Mouse (Mus musculus) embryonic facial prominence, embryonic 14.5 days (tissue): ENCODE data around the gene Rfxank. TPM values are rescaled to one million over a fixed set of nuclear protein-coding genes. Genes with fewer than 3 reads are reported as not detected.
A peak's percentile ranks its signal among the peaks of the same experiment; 100 is the strongest.

Source experiments
- ATAC-seq: fragments of 200-750 bp; cut with Nextera tagmentation; 2 replicates; pipeline ENCODE4 v1.8.0; 2017; ENCODE audit warnings: low read depth, moderate number of reproducible peaks, moderate TSS enrichment
- DNase-seq: peaks from one replicate; pipeline ENCODE4 v3.0.0-alpha.2; 2015; ENCODE audit warnings: low spot score
- H3K27ac ChIP-seq: fragments of 300-500 bp; sonication (generic); replicated peaks from 2 replicates; pipeline ENCODE4 v1.5.1; 2014; ENCODE audit warnings: low read depth, mild to moderate bottlenecking, low read length, moderate library complexity
- H3K27me3 ChIP-seq: fragments of 300-500 bp; sonication (generic); replicated peaks from 2 replicates; pipeline ENCODE4 v1.6.1; 2014; ENCODE audit warnings: low read length; ENCODE audit not compliant: control insufficient read depth, insufficient read depth
- H3K36me3 ChIP-seq: fragments of 300-500 bp; sonication (generic); 2 replicates; pipeline ENCODE4 v1.6.1; 2014; ENCODE audit warnings: low read length, mixed read lengths; ENCODE audit not compliant: control insufficient read depth, insufficient read depth
- H3K4me1 ChIP-seq: fragments of 300-500 bp; sonication (generic); 2 replicates; pipeline ENCODE4 v1.6.1; 2014; ENCODE audit warnings: antibody characterized with exemption, low read length; ENCODE audit not compliant: control insufficient read depth, insufficient read depth
- H3K4me2 ChIP-seq: fragments of 300-500 bp; sonication (generic); 2 replicates; pipeline ENCODE4 v1.6.1; 2014; ENCODE audit warnings: low read depth, mild to moderate bottlenecking, low read length, moderate library complexity, mixed read lengths
- H3K4me3 ChIP-seq: fragments of 300-500 bp; sonication (generic); 2 replicates; pipeline ENCODE4 v1.5.1; 2014; ENCODE audit warnings: low read depth, mild to moderate bottlenecking, low read length
- H3K9ac ChIP-seq: fragments of 300-500 bp; sonication (generic); 2 replicates; pipeline ENCODE4 v1.6.1; 2014; ENCODE audit warnings: low read depth, mild to moderate bottlenecking, low read length, moderate library complexity, mixed read lengths
- H3K9me3 ChIP-seq: fragments of 300-500 bp; sonication (generic); 2 replicates; pipeline ENCODE4 v1.6.1; 2016; ENCODE audit warnings: low read length; ENCODE audit not compliant: control insufficient read depth
- WGBS: fragments of 180-500 bp; shearing (Covaris S2); extraction: QIAGEN DNeasy Blood & Tissue Kit; methylation state at CpG from one replicate; pipeline ENCODE4 v1.1.7; 2014; 5-methylcytosine and 5-hydroxymethylcytosine counted together
- microRNA-seq: library from miRNA; unstranded; fragments of <30 nt; microRNA quantifications from one replicate; pipeline ENCODE4, GENCODE M21; 2016; ENCODE audit warnings: borderline number of aligned reads
- polyA plus RNA-seq: library from polyadenylated mRNA; unstranded; fragments of >200 nt; fragmentation: Nextera tagmentation; extraction: Ambion mirVana; gene quantifications from 2 replicates; pipeline ENCODE4 v1.2.1, GENCODE M21; 2014

Gene Rfxank
- polyA plus RNA-seq, 1 experiment from 2014 or later, result 13.0 TPM

DNA sequence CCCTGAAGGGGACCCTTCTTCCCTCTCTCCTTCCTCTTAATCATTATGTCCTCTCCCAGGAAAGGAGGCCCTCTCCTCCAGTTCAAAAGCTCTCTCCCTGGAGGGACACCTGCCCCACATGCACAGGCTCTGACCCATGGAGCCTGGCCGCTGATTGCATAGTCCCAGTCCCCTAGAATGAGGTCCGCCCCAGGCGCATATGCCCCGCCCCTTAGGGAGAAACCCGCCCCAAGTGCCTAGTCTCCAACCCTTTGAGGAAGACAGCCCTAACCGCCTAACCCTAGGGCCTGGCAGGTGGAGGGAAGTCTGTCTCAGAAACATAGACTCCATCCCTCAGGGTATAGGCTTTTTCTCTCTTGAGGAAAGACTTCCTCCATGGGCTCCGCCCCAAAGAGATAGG is 51.7 kb downstream of the Rfxank start:
- peaks cover 10% of the 10 kb centered on the region; the same call in 1 of the 2 replicates for H3K4me1 ChIP-seq
- no peak overlapping the region for H3K4me3 ChIP-seq

DNA sequence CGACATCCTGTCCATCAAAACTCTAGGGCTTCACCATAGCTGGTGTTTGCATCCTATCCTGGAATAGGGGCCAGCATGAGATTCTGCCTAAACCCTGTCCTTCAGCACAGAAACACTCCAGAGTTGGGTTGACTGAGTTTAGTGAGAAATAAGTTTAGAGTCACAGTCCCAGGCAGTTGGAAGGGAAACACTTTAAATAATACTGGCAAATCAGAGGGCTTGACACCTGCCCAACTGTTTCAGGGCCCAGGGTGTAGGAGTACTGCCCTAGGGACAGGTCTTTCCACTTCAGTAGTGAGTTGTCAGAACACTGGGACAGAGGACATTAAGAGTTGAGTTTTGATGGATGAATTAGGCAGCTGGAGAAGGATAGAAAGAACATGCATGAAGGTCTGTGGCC is 52.8 kb downstream of the Rfxank start:
- H3K9ac ChIP-seq, result no peak overlapping the region
- H3K4me1 ChIP-seq, result peaks cover 10% of the 10 kb centered on the region; the same call in 1 of the 2 replicates
- H3K27ac ChIP-seq, result no peak overlapping the region
- H3K9me3 ChIP-seq, result no peaks in the 10 kb centered on the region
- H3K27me3 ChIP-seq, result peaks cover 87% of the 10 kb centered on the region
- WGBS, result 42% methylated on average over 1 of the region's 1 CpGs
- DNase-seq (no peak), ATAC-seq (no peak)
- no peaks in the 10 kb centered on the region for H3K36me3 ChIP-seq
- no peak overlapping the region for H3K4me3 ChIP-seq
- no peak overlapping the region for H3K4me2 ChIP-seq

More for the DNA sequence above, 51.7 kb downstream of the Rfxank start:
- Histone ChIP-seq H3K36me3 (no peaks in the 10 kb centered on the region), H3K9me3 (no peaks in the 10 kb centered on the region), H3K9ac (no peak overlapping the region), H3K27ac (no peak overlapping the region), H3K27me3 (peaks cover 94% of the 10 kb centered on the region), H3K4me2 (no peak overlapping the region)
- ATAC-seq (no peak; the same call in 1 of the 2 replicates), DNase-seq (no peak)
- WGBS, result 9% methylated on average over 7 of the region's 7 CpGs

DNA sequence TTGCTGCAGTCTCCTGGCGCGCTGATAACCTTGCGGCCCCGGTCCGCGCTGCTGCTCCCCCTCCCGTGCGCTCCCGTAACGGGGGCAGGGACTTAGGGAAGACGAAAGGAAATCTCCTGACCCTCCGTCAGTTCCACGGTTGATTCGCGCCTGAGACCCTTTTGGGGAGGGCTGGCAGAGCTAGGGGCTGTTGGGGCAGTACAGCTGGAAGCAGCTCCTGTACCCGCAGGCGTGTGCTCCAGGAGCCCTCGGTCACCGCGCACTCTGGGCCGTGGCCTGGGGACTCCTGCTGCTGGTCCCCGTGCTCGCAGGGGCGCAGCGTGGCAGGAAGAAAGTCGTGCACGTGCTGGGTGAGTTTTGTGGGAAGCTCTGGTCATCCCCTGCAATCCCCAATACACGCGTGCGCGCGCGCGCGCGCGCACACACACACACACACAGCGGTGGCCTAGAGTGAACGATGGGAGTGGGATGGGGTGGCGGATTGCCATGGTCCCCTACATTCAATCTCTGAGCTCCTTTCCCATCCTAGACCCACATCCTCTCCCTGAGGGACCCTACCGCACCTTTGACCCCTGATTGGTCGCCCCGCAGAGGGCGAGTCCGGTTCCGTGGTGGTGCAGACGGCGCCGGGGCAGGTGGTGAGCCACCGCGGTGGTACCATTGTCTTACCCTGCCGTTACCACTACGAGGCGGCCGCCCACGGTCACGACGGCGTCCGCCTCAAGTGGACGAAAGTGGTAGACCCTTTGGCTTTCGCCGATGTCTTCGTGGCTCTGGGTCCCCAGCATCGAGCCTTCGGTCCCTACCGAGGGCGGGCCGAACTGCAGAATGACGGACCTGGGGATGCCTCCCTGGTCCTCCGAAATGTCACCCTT is 54.5 kb downstream of the Rfxank start:
- H3K9ac ChIP-seq, result peak overlapping the region; percentile 47
- DNase-seq, result no peak
- no peak overlapping the region for H3K27ac ChIP-seq
- 3% methylated on average over 55 of the region's 71 CpGs for WGBS
- H3K36me3 ChIP-seq, result no peaks in the 10 kb centered on the region
- H3K27me3 ChIP-seq, result peaks cover 71% of the 10 kb centered on the region
- peak; percentile 13; the same call in 1 of the 2 replicates for ATAC-seq
- no peaks in the 10 kb centered on the region for H3K9me3 ChIP-seq
- peak overlapping the region; percentile 80 for H3K4me2 ChIP-seq
- peaks cover 10% of the 10 kb centered on the region; the same call in 1 of the 2 replicates for H3K4me1 ChIP-seq
- H3K4me3 ChIP-seq, result peak overlapping the region; percentile 42

DNA sequence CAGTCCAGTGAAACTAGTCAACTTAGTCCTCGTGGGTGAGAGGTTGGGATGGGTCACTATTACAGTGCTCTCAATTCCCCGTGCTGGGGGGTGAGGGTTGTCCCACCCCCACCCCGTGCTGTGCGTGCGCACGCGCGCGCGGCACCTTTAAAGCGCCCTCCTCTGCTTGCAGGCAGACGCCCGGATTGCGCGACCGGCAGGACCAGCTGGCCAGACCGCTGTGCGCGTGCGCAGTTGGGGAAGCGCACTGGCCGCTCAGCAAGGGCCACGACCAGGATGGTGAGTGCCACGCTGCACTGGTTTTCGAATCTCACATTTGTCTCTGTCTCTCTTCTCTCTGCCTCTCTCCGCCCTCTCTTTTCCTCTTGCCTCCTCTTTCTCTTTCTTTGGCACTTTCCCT is 55.7 kb downstream of the Rfxank start, which contains the start of gene Hapln4:
TSS of gene Hapln4 (plus strand) at position 173 of the 400 bp plus-strand sequence.
- WGBS, result 0% methylated on average over 20 of the region's 26 CpGs
- ATAC-seq, result no peak
- no peaks in the 10 kb centered on the region for H3K9me3 ChIP-seq
- peak; percentile 43 for DNase-seq
- H3K36me3 ChIP-seq, result no peaks in the 10 kb centered on the region
- peak within 1 kb of the TSS; percentile 42 for H3K4me3 ChIP-seq
- H3K27ac ChIP-seq, result no peak within 1 kb of the TSS
- peak within 1 kb of the TSS; percentile 47 for H3K9ac ChIP-seq
- peaks cover 10% of the 10 kb centered on the region; the same call in 1 of the 2 replicates for H3K4me1 ChIP-seq
- H3K27me3 ChIP-seq, result peaks cover 60% of the 10 kb centered on the region
- H3K4me2 ChIP-seq, result peak within 1 kb of the TSS; percentile 80

DNA sequence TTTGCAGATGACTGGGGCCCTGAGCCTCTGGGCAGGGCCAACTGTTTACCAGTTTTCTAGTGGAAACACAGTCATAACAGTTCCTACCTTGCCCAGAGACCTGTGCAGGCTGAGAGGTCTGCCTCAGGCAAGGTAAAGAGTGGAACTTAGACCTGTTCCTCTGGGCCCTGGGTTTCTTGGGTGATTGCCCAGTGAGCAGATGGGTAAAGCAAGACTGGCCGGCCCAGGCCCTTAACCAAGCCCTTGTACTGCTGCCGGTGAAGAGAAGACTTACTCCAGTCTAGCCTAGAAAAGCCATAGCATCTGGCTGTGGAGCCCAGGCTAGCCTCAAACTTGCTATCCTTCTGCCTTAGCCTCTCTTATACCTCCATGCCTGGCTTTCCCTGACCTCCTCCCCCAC is 57.0 kb downstream of the Rfxank start:
- Histone ChIP-seq H3K9ac (no peak overlapping the region), H3K9me3 (no peaks in the 10 kb centered on the region), H3K36me3 (no peaks in the 10 kb centered on the region), H3K27me3 (peaks cover 47% of the 10 kb centered on the region), H3K4me1 (peaks cover 10% of the 10 kb centered on the region; the same call in 1 of the 2 replicates), H3K4me2 (no peak overlapping the region), H3K27ac (no peak overlapping the region), H3K4me3 (no peak overlapping the region)
- 92% methylated on average over 2 of the region's 2 CpGs for WGBS
- DNase-seq (no peak), ATAC-seq (no peak)

Small RNA genes within 50 kb of the gene (microRNA-seq; reads per million reads assigned to microRNA genes)
- not detected for gene Mir7066

Other genes with a start within 250 kb of the Rfxank start
- gene Tssk6, start 237.0 kb downstream of the Rfxank start, polyA plus RNA-seq, result 2.5 and 3.1 TPM in 2 replicates
- 185 and 201 TPM in 2 replicates for gene Ndufa13, start 236.6 kb downstream of the Rfxank start, polyA plus RNA-seq
- 3.6 and 3.8 TPM in 2 replicates for gene Yjefn3, start 236.4 kb downstream of the Rfxank start, polyA plus RNA-seq
- 49.4 and 50.4 TPM in 2 replicates for gene Gatad2a, start 142.8 kb downstream of the Rfxank start, polyA plus RNA-seq
- gene Mau2, start 96.4 kb downstream of the Rfxank start, polyA plus RNA-seq, result 45.8 and 49.1 TPM in 2 replicates
- gene Sugp1, start 96.3 kb downstream of the Rfxank start, polyA plus RNA-seq, result 25.1 and 33.5 TPM in 2 replicates
- 0.47 and 1.1 TPM in 2 replicates for gene Tm6sf2, start 66.2 kb downstream of the Rfxank start, polyA plus RNA-seq
- gene Hapln4, start 55.7 kb downstream of the Rfxank start, polyA plus RNA-seq, result 0.34 and 0.53 TPM in 2 replicates
- 1.1 and 1.2 TPM in 2 replicates for gene Ncan, start 18.3 kb downstream of the Rfxank start, polyA plus RNA-seq
- 18.7 and 20.4 TPM in 2 replicates for gene Nr2c2ap, start 7.8 kb downstream of the Rfxank start, polyA plus RNA-seq
- gene Borcs8, start 345 bp upstream of the Rfxank start, polyA plus RNA-seq, result 45.1 and 54.0 TPM in 2 replicates
- 4.9 and 5.1 TPM in 2 replicates for gene Mef2b, start 557 bp upstream of the Rfxank start, polyA plus RNA-seq
- 46.4 and 55.2 TPM in 2 replicates for gene Tmem161a, start 33.2 kb upstream of the Rfxank start, polyA plus RNA-seq
- 4.0 and 5.4 TPM in 2 replicates for gene Slc25a42, start 73.2 kb upstream of the Rfxank start, polyA plus RNA-seq
- 27.1 and 32.7 TPM in 2 replicates for gene Sugp2, start 95.1 kb upstream of the Rfxank start, polyA plus RNA-seq
- gene Armc6, start 95.3 kb upstream of the Rfxank start, polyA plus RNA-seq, result 28.8 and 33.4 TPM in 2 replicates
- 26.8 and 37.3 TPM in 2 replicates for gene Homer3, start 143.7 kb upstream of the Rfxank start, polyA plus RNA-seq
- gene Ddx49, start 163.3 kb upstream of the Rfxank start, polyA plus RNA-seq, result 47.4 and 49.2 TPM in 2 replicates
- 314 and 345 TPM in 2 replicates for gene Cope, start 163.4 kb upstream of the Rfxank start, polyA plus RNA-seq
- 10.0 and 10.7 TPM in 2 replicates for gene Cers1, start 176.6 kb upstream of the Rfxank start, polyA plus RNA-seq
- 1.7 TPM in 1 of 2 replicates, not detected in the other for gene Gdf1, start 190.7 kb upstream of the Rfxank start, polyA plus RNA-seq
- 18.9 and 19.1 TPM in 2 replicates for gene Upf1, start 214.1 kb upstream of the Rfxank start, polyA plus RNA-seq
- gene Comp, start 234.4 kb upstream of the Rfxank start, polyA plus RNA-seq, result 9.5 and 9.9 TPM in 2 replicates